Mouse (Mus musculus) ES-Bruce4 (cell line): ENCODE measurements at regions not wholly inside any gene's neighbourhood (a gene's known extent, or its start where the extent isn't known, plus 50 kb on each side); places are given as distances from the start of the nearest gene placed in this dataset.

Experiments
- CTCF ChIP-seq: IDR thresholded peaks from one replicate; pipeline ENCODE4 v1.8.1; 2011; ENCODE audit warnings: low read depth, low read length
- EP300 ChIP-seq: IDR thresholded peaks from 2 replicates; pipeline ENCODE4 v1.6.1; 2011; ENCODE audit warnings: low read depth, low read length; ENCODE audit not compliant: insufficient read depth
- POLR2A ChIP-seq: IDR thresholded peaks from one replicate; pipeline ENCODE4 v1.8.1; 2011; ENCODE audit warnings: low read length; ENCODE audit not compliant: insufficient read depth

DNA sequence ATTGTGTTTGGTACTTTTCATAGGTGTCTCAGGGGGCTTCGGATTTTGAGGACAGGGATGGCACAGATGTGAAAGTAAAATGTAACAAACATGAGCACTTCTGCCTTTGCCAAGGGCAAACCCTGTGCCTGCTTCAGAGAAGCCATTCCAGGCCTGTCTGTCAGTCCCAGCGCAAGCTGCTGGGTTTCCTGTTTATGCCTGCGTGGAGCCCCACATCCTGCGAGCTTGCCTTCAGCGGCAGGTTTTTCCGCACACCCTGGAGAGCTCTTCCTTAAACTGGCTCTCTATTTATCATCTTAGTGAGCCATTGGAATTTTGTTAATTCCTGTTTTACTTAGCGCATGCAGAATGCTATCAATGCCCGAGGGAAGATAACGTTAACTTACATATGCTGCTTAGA lies 159.5 kb downstream of the Zfp281 start:
- no peak for TF ChIP-seq CTCF
- no peak for TF ChIP-seq POLR2A
- no peak for TF ChIP-seq EP300
